Mouse (Mus musculus) lung, postnatal 36 days (tissue): ENCODE measurements around the gene Slc41a3.
"Not testable (repeated sequence)": the region's sequence is repeated elsewhere in the genome, so short reads cannot be mapped to it uniquely, and the experiment has no call there.

ENCODE experiments used
- DNase-seq: peaks from one replicate; pipeline ENCODE4 v3.0.0; 2022; ENCODE audit warnings: mixed read lengths

Gene Slc41a3

DNA sequence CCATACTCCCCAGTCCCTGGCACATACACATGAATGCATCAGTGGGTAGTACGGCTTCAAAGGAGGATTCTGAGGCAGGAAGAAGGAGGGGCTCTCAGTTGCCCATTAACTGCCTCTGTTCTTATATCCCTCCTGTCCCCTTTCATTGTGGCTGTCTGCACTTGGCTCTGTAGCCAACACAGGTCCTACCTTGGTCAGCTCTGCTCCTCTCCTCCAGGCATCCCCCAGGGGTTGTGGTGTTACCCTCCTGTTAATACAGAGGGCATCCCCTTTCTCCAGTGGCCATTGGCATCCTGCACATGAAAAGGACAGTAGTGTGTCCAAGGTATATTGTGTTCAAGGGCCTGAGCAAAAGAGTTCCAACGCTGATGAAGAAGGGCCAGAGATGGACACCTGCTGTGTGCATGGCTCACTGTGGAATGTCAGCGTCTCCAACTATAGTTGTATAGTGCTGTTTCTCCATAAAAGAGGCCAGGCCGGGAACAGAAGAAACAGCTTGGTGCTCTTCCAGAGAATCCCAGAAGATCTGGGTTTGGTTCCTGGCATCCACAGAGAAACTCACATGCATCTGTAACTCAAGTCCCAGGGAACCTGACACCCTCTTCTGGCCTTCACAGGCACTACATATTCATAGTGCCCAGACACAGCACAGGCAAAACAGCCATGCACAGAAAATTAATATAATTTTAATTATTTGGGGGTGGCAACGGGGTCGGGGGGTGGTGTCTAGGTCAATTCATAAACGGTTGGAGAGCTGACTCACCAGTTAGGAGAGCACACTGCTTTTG is 20.9 kb downstream of the Slc41a3 start:
- no peak for DNase-seq

GRCm38 (mm10) chr6:90627556-90627955 is 23.0 kb downstream of the Slc41a3 start:
- DNase-seq = no peak

- DNase-seq = peak; percentile 36
These were observed 25.0 kb downstream of the Slc41a3 start for GRCm38 (mm10) chr6:90629506-90629905.

DNA sequence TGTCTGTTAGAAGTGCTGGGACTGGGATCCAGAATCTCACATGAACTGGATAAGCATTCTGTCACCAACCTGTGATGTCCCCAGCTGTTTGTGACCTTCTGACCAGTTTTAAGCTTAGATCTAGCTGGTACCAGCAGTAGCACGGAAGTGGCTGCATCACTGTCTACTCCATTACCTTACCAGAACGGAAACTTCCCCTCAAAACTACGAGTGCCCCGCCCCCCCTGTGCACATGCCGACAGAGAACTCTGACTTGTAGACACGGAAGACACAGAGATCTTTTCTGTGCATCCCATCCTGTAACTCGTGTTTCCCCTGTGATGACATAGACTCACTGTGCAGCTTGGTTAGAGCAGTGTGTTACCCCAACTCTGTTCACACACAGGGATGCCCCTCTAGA is 25.9 kb downstream of the Slc41a3 start:
- DNase-seq = no peak

DNA sequence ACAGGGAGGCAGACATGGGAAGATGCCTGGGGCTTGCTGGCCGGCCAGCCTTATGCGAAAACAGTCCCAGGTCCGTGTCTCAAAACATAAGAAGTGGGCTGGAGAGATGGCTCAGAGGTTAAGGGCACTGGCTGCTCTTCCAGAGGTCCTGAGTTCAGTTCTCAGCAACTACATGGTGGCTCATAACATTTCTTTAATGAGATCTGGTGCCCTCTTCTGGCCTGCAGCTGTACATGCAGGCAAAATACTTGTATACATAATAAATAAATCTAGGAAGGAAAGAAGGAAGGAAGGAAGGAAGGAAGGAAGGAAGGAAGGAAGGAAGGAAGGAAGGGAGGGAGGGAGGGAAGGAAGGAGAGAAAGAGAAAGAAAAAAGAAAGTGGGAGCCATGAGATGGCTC is 28.0 kb downstream of the Slc41a3 start:
- not testable (repeated sequence) for DNase-seq

DNA sequence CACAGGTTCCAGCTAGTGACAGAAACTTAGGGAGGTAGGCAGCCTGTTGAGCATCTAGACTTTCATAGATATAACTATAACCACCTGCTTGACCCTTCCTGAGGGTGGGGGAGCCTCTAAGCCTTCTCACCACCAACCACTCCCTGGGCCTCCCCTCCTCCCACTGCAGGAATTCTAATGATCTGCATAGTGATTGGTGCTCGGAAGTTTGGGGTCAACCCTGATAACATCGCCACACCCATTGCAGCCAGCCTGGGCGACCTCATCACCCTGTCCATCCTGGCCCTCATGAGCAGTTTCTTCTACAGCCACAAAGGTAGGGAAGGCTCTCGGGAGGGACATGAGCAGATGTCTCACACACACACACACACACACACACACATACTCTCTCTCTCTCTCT is 30.6 kb downstream of the Slc41a3 start:
- DNase-seq = no peak

- no peak for DNase-seq
These were observed 31.1 kb downstream of the Slc41a3 start for GRCm38 (mm10) chr6:90635611-90636010.

DNA sequence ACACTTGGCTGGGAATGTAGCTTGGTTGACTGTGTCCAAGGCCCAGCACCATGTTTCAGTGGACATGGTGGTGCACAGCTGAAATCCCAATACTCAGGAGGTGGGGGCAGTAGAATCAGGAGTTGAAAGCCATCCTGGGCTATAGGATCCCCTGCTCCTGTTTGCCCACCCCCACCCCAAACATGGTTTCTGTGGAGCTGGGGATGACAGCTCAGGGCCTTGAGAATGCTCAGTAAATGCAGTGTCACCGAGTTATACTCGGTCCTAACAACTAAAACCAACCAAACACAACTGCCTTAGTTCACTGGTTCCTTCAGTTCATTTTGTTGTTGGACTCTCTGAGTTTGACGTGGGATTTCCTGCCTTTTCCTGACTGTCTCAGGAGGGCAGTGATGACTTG is 38.5 kb downstream of the Slc41a3 start:
- DNase-seq = no peak

- DNase-seq = no peak
These were observed 40.4 kb downstream of the Slc41a3 start for GRCm38 (mm10) chr6:90644965-90645364.

GRCm38 (mm10) chr6:90648391-90648790 is 43.9 kb downstream of the Slc41a3 start:
- DNase-seq = no peak

- no peak for DNase-seq
These were observed 44.8 kb downstream of the Slc41a3 start for GRCm38 (mm10) chr6:90649279-90649678.

DNA sequence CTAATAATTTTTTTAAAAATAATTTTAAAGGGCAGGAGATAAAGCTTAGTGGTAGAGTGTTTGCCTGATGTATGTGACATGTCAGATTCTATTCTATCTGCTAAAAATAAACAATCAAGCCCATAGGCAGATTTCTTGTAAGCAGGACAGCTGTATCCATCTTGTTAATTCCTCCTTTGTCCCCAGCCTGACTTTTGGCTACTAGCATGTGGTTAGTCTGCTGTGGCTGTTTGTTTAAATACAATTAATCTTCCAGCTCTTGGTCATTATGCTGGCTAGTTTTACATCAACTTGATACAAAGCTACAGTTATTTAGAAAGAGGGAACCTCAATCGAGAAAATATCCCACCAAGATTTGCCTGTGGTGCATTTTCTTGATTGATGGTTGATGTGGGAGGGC is 46.1 kb downstream of the Slc41a3 start:
- DNase-seq = no peak

DNA sequence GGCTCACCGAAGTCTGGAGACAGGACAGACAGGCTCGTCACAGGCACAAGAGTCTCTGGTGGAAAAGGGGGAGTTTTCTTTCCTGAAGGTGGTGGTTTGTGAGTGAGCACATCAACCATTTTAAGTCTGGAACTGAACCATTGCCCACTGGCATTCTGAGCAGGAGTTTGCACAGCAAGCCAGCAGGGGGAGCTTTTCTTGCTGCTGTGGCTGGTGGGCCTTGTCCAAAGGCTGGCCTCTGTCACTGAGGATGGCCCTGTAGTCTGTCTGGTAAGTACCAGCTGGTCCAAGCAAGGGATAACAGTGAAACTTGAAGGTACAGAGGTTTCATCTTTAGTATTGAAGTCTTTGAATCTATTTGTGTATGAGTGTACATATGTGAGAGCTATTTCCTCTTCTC is 49.2 kb downstream of the Slc41a3 start:
- peak; percentile 81 for DNase-seq

- peak; percentile 53 for DNase-seq
These were observed 51.9 kb downstream of the Slc41a3 start for GRCm38 (mm10) chr6:90656344-90656850.

DNA sequence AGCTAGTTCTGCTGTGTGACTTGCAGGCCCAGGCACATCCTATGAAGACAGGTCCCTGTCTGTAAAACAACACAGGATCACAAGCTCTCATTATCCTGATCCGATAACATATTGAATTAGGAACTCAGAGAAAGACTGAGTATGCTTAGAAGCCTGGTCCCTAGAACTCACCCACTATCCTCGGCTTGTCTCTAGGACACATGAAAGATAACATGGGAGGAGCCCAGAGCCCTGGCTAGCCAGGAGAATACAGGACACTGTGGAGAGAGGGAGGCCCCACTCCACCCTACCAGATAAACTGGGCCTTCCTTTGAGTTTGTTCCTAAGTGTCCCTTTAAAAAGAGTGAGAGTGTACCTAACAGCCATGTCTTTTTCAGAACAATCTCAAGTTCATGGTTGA is 55.4 kb downstream of the Slc41a3 start:
- no peak for DNase-seq

- peak; percentile 44 for DNase-seq
These were observed 56.0 kb downstream of the Slc41a3 start for GRCm38 (mm10) chr6:90660398-90661028.

DNA sequence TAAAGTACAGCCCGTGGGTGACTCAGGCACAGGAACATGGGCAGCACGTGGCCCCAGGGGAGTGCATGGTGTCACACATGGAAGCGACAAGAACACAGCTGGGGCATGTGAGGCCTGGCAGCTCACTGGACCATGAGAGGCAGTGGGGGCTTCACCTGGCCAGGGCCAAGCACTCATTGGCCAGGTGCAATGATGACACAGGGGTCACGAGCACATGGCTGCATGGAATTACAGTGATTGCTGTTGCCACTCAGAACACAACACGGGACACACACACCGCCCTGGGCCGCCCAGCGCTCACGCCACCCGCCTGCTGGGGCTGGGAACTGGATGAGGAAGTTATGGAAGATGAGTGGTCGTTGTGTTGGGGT is 56.5 kb downstream of the Slc41a3 start:
- DNase-seq = no peak

- no peak for DNase-seq
These were observed 57.6 kb downstream of the Slc41a3 start for GRCm38 (mm10) chr6:90662148-90662547.

GRCm38 (mm10) chr6:90663736-90664135 is 59.2 kb downstream of the Slc41a3 start:
- peak; percentile 20 for DNase-seq

DNA sequence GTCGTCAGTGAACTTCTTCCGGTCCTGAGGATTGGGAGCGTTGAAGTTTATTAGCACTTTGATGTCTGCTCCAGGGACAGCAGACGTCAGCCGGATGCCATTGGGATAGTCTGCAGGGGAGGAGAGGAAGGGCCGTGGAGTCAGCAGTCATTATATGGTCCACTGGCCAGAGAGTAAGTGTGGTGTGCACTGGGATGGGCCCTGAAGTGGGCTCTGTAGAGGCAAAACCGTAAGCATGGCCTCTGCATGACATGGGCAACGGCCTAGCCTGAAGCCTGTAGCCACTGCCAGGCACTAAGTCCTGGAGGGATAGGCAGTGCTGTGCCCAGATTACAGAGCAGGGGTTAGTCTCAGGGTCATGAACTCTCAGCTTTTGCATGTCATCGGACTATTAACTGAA is 64.2 kb downstream of the Slc41a3 start:
- DNase-seq = no peak

- peak; percentile 57 for DNase-seq
These were observed 74.2 kb downstream of the Slc41a3 start for GRCm38 (mm10) chr6:90678759-90679158.

DNA sequence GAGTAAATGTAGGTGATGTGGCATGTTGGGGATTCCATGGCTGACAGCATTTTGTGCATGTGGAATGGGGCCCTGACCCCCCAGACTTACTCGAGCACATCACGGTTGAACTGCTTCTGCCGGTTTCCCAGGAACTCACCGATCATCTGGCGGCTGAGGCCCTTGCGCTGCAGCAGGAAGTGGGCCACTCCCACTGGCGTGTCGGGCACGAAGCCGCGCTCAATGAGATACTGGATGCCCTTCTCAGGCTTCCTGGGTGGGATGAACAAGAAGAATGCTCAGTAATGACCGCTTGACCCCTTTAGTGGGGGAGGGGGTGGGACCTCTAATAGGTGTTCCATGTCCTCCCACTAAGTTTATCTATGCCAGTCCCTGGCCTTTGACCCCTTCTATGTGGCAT is 75.9 kb downstream of the Slc41a3 start:
- peak; percentile 47 for DNase-seq

- DNase-seq = peak; percentile 27
These were observed 79.5 kb downstream of the Slc41a3 start for GRCm38 (mm10) chr6:90683831-90684532.

DNA sequence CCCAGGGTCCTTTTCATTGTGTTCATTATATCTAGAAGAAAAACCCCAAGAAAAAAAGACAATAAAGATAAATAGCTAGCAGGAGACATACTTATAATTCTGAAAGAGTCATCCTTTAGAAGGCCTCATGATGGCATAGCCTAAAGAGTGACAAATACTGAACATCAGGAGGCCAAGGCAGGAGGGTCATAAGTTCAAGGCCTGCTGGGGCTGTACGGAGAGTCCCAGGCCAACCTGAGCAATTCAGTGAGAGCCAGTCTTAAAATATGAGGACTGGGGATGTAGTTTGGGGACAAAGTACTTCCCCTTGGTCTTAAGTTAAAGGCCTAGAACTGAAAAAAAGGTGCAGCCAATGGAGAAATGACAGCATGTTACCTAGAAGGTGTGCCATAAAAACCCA is 82.3 kb downstream of the Slc41a3 start:
- no peak for DNase-seq
